Mouse (Mus musculus) midbrain, postnatal 0 days (tissue): ENCODE results near the gene Lin28a. TPM values are rescaled to one million over a fixed set of nuclear protein-coding genes. Genes with fewer than 3 reads are reported as not detected.

ENCODE experiments used
- ATAC-seq: fragments of 200-750 bp; cut with Nextera tagmentation; 2 replicates; pipeline ENCODE4 v1.8.0; 2017; ENCODE audit warnings: moderate number of reproducible peaks, mild to moderate bottlenecking, moderate TSS enrichment, moderate library complexity; ENCODE audit not compliant: low FRiP score
- DNase-seq: peaks from one replicate; pipeline ENCODE4 v3.0.0-alpha.2; 2015; ENCODE audit warnings: low spot score
- H3K27ac ChIP-seq: fragments of 300-500 bp; sonication (generic); 2 replicates; pipeline ENCODE4 v1.5.1; 2014; ENCODE audit warnings: low read depth, mild to moderate bottlenecking, low read length, mixed read lengths
- H3K27me3 ChIP-seq: fragments of 300-500 bp; sonication (generic); 2 replicates; pipeline ENCODE4 v1.6.1; 2014; ENCODE audit warnings: low read length, control low read depth, mixed read lengths; ENCODE audit not compliant: insufficient read depth
- H3K36me3 ChIP-seq: fragments of 300-500 bp; sonication (generic); 2 replicates; pipeline ENCODE4 v1.6.1; 2014; ENCODE audit warnings: low read length, control low read depth, mixed read lengths; ENCODE audit not compliant: insufficient read depth
- H3K4me1 ChIP-seq: fragments of 300-500 bp; sonication (generic); 2 replicates; pipeline ENCODE4 v1.6.1; 2014; ENCODE audit warnings: mild to moderate bottlenecking, control low read depth, antibody characterized with exemption, low read length, mixed read lengths; ENCODE audit not compliant: insufficient read depth
- H3K4me2 ChIP-seq: fragments of 300-500 bp; sonication (generic); 2 replicates; pipeline ENCODE4 v1.6.1; 2014; ENCODE audit warnings: low read depth, mild to moderate bottlenecking, low read length, mixed read lengths; ENCODE audit not compliant: poor library complexity, severe bottlenecking
- H3K4me3 ChIP-seq: fragments of 300-500 bp; sonication (generic); 2 replicates; pipeline ENCODE4 v1.5.1; 2014; ENCODE audit warnings: low read depth, mild to moderate bottlenecking, low read length, moderate library complexity
- H3K9ac ChIP-seq: fragments of 300-500 bp; sonication (generic); replicated peaks from 2 replicates; pipeline ENCODE4 v1.6.1; 2014; ENCODE audit warnings: mild to moderate bottlenecking, low read length, moderate library complexity, mixed read lengths; ENCODE audit not compliant: poor library complexity, severe bottlenecking
- H3K9me3 ChIP-seq: fragments of 300-500 bp; sonication (generic); 2 replicates; pipeline ENCODE4 v1.6.1; 2016; ENCODE audit warnings: low read length, control low read depth
- CTCF ChIP-seq: IDR thresholded peaks from 2 replicates; pipeline ENCODE4 v1.5.1; 2016; ENCODE audit warnings: antibody characterized with exemption, mild to moderate bottlenecking
- WGBS: fragments of 180-500 bp; shearing (Covaris S2); extraction: QIAGEN DNeasy Blood & Tissue Kit; methylation state at CpG from one replicate; pipeline ENCODE4 v1.1.7; 2014; 5-methylcytosine and 5-hydroxymethylcytosine counted together
- polyA plus RNA-seq: library from polyadenylated mRNA; unstranded; fragments of >200 nt; fragmentation: Nextera tagmentation; extraction: Ambion mirVana; gene quantifications from 2 replicates; pipeline ENCODE4 v1.2.1, GENCODE M21; 2015
- total RNA-seq: library from RNA; depleted of rRNA; stranded (reverse); fragments of >200 nt; gene quantifications from 2 replicates; pipeline ENCODE4 v1.2.3, GENCODE M21; 2014

Gene Lin28a
- total and polyA plus RNA-seq, 2 experiments from 2014 or later: 0.04 to 0.05 TPM

DNA sequence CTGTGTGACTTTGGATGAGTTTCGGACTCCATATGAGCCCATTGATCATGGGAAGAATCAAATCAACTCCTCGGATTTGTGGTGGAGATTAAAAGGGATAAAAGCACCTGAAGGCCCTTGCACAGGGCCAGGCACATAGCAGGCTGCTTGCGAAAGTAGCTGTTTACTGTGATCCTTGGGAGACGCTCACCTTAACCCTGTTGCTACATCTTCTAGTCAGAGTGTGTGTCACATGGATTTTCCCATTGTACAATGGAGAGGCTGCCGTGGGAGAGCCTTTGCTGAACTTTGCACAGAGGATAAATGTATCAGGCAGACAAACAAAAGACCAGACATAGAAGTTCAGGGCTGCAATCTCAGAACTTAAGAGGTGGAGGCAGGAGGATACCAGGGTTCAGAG is 33.3 kb upstream of the Lin28a start:
- H3K4me3 ChIP-seq: no peak overlapping the region
- WGBS: 79% methylated on average over 5 of the region's 5 CpGs
- no peak for TF ChIP-seq CTCF
- DNase-seq (no peak), ATAC-seq (no peak)
- no peak overlapping the region for H3K27ac ChIP-seq
- H3K9ac ChIP-seq: no peak overlapping the region
- no peaks in the 10 kb centered on the region for H3K27me3 ChIP-seq
- no peaks in the 10 kb centered on the region for H3K9me3 ChIP-seq
- no peak overlapping the region for H3K4me2 ChIP-seq
- no peaks in the 10 kb centered on the region; the same call in 1 of the 2 replicates for H3K4me1 ChIP-seq
- H3K36me3 ChIP-seq: no peaks in the 10 kb centered on the region

DNA sequence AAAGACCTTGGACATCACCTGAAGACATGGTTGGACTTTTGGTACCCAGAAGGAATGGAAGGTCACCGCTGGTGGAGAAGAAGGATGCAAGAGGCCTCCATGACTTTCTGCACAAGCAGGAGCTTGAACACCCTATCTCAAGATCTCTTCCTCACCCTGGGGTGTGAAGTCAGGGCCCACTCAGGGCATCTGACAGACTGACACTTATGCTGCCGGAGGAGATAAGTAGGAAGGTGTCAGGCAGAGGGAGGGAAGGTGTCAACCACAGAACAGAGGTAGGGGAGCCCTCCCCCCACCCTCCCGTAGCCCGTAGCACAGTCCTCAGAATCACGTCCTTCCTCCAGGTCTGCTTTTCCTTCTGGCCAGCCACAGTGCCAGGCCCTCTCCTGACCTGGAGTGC is 29.0 kb upstream of the Lin28a start:
- H3K36me3 ChIP-seq: no peaks in the 10 kb centered on the region
- 90% methylated on average over 5 of the region's 5 CpGs for WGBS
- ATAC-seq: no peak
- no peak overlapping the region for H3K9ac ChIP-seq
- no peak for TF ChIP-seq CTCF
- H3K27me3 ChIP-seq: no peaks in the 10 kb centered on the region
- no peaks in the 10 kb centered on the region; the same call in 1 of the 2 replicates for H3K4me1 ChIP-seq
- no peak overlapping the region for H3K27ac ChIP-seq
- no peak for DNase-seq
- no peak overlapping the region for H3K4me3 ChIP-seq
- H3K4me2 ChIP-seq: no peak overlapping the region
- H3K9me3 ChIP-seq: no peaks in the 10 kb centered on the region

DNA sequence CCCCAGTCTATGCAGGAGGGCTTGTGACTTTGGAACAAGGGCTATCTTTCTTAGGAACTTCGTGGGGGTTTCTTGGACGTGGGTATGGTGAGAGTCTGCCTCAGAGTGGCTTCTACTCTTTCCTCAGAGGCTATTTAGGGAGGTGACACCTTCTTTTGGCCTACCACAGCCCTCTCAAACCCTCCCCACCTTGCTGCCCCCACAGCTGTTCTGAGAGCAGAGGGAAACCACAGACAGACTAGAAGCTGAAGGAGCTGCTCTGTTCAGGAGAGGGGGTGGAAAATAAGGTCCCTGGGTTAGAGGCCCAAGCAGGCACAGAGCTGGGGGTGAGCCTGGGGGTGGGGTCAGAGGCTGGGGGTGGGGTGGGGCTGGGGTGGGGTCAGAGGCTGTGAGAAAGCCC is 24.4 kb upstream of the Lin28a start:
- 73% methylated on average over 2 of the region's 2 CpGs for WGBS
- H3K9me3 ChIP-seq: no peaks in the 10 kb centered on the region
- H3K9ac ChIP-seq: no peak overlapping the region
- H3K27me3 ChIP-seq: no peaks in the 10 kb centered on the region
- H3K27ac ChIP-seq: no peak overlapping the region
- no peak for TF ChIP-seq CTCF
- no peak overlapping the region for H3K4me3 ChIP-seq
- DNase-seq: no peak
- H3K4me2 ChIP-seq: no peak overlapping the region
- ATAC-seq: no peak
- H3K36me3 ChIP-seq: no peaks in the 10 kb centered on the region
- H3K4me1 ChIP-seq: no peaks in the 10 kb centered on the region

DNA sequence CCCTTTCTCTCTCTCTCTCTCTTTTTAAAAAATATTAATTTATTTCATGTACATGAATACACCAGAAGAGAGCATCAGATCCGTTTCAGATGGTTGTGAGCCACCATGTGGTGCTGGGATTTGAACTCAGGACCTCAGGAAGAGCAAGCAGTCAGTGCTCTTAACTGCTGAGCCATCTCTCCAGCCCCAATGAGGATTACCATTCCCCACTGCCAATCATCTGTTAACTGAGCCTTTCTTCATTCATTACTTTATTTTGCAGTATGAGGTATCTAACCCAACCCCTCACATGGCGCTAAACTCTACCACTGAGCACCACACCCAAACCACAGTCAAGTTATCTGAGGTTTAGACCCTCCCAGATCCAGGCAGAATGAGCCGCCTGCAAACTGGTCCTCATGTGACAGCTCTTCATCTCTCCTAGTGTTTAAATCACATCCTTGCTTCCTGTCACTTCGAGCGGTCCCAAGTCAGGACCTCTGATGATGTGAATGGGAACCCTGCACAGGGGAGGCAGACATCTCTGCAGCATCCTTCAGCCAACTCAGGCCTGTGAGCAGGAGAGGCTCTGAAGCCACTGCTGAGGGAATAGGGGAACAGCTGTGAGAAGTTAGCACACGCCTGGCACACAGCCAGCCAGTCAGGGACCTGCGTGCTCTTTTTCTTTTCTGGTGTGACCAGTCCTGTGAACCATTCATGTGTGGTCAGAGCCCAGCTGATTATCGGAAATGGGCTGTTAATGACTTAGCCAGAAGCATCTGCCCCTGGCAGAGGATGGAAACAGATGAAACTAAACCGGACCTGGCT is 22.9 kb upstream of the Lin28a start:
- Histone ChIP-seq H3K4me3 (no peak overlapping the region), H3K9me3 (no peaks in the 10 kb centered on the region), H3K4me2 (no peak overlapping the region), H3K9ac (no peak overlapping the region), H3K36me3 (no peaks in the 10 kb centered on the region), H3K27me3 (no peaks in the 10 kb centered on the region), H3K27ac (no peak overlapping the region), H3K4me1 (no peaks in the 10 kb centered on the region)
- WGBS: 60% methylated on average over 9 of the region's 9 CpGs
- no peak for TF ChIP-seq CTCF
- peak; percentile 73 for DNase-seq
- ATAC-seq: no peak

DNA sequence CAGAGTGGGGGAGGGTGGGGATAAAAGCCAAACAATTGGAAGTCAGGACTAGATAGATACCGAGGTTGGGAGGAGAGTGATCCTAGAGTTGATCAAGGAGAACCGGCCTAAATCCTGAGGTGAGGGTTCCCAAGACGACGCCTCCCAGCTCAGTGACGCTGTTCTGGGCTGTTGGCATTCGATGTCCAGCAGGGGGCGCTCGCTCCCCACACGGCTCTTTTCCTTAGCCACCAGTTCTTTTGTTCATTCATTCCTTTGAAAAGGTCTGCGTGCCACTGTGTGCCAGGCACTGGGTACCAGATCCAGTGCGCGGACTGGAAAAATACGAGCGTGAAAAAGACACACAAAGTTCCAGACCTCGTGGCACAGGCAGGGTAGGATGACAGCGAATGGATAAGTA is 17.3 kb upstream of the Lin28a start:
- ATAC-seq (no peak), DNase-seq (peak; percentile 81)
- no peaks in the 10 kb centered on the region for H3K9me3 ChIP-seq
- H3K4me3 ChIP-seq: no peak overlapping the region
- H3K4me1 ChIP-seq: no peaks in the 10 kb centered on the region; the same call in 1 of the 2 replicates
- TF ChIP-seq CTCF: peak; percentile 91
- WGBS: 4% methylated on average over 16 of the region's 16 CpGs
- H3K27ac ChIP-seq: no peak overlapping the region
- no peaks in the 10 kb centered on the region for H3K27me3 ChIP-seq
- H3K4me2 ChIP-seq: no peak overlapping the region
- H3K9ac ChIP-seq: no peak overlapping the region
- H3K36me3 ChIP-seq: no peaks in the 10 kb centered on the region

DNA sequence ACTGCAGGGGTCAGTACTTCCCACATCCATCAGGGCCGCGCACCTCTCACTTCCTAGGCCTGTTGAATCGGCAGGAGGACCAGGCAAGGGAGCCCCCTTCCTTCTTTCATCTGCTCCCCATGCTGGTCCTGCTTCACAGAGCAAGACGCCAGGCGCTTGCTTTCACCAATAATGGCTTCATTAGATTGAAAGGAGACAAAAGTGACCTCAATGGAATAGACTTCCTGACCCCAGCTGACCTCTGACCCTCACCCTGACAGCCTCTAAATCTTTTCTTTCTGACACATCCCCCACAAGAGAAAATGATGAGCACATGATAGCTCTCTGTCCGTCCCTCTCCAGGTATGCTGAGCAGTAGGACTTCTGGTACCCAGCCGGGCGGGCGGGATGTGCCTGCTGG is 7.2 kb upstream of the Lin28a start:
- no peak overlapping the region for H3K4me3 ChIP-seq
- TF ChIP-seq CTCF: no peak
- no peaks in the 10 kb centered on the region for H3K27me3 ChIP-seq
- no peak for DNase-seq
- no peaks in the 10 kb centered on the region for H3K36me3 ChIP-seq
- no peak overlapping the region for H3K27ac ChIP-seq
- no peak overlapping the region for H3K9ac ChIP-seq
- 25% methylated on average over 9 of the region's 9 CpGs for WGBS
- no peak for ATAC-seq
- H3K4me2 ChIP-seq: no peak overlapping the region
- no peaks in the 10 kb centered on the region for H3K4me1 ChIP-seq
- H3K9me3 ChIP-seq: no peaks in the 10 kb centered on the region
